Mouse (Mus musculus) lung, embryonic 15.5 days (tissue): ENCODE measurements at regions not wholly inside any gene's neighbourhood (a gene's known extent, or its start where the extent isn't known, plus 50 kb on each side); places are given as distances from the start of the nearest gene placed in this dataset.
"Not testable (repeated sequence)": the region's sequence is repeated elsewhere in the genome, so short reads cannot be mapped to it uniquely, and the experiment has no call there.

Source experiments
- ATAC-seq: fragments of 200-750 bp; cut with Nextera tagmentation; 2 replicates; pipeline ENCODE4 v1.8.0; 2017; ENCODE audit warnings: moderate number of reproducible peaks, borderline replicate concordance; ENCODE audit not compliant: low FRiP score, low TSS enrichment; ENCODE audit errors: extremely low read depth
- H3K27ac ChIP-seq: fragments of 300-500 bp; sonication (generic); 2 replicates; pipeline ENCODE4 v1.5.1; 2015; ENCODE audit warnings: moderate library complexity, mild to moderate bottlenecking, inconsistent platforms
- H3K27me3 ChIP-seq: fragments of 300-500 bp; sonication (generic); 2 replicates; pipeline ENCODE4 v1.6.1; 2015; ENCODE audit warnings: inconsistent platforms
- H3K36me3 ChIP-seq: fragments of 300-500 bp; sonication (generic); 2 replicates; pipeline ENCODE4 v1.6.1; 2015; ENCODE audit warnings: inconsistent platforms
- H3K4me1 ChIP-seq: fragments of 300-500 bp; sonication (generic); 2 replicates; pipeline ENCODE4 v1.6.1; 2015; ENCODE audit warnings: inconsistent platforms
- H3K4me2 ChIP-seq: fragments of 300-500 bp; sonication (generic); 2 replicates; pipeline ENCODE4 v1.6.1; 2015; ENCODE audit warnings: inconsistent platforms, mild to moderate bottlenecking, moderate library complexity
- H3K4me3 ChIP-seq: fragments of 300-500 bp; sonication (generic); 2 replicates; pipeline ENCODE4 v1.5.1; 2015; ENCODE audit warnings: mild to moderate bottlenecking, inconsistent platforms
- H3K9ac ChIP-seq: fragments of 300-500 bp; sonication (generic); 2 replicates; pipeline ENCODE4 v1.6.1; 2015; ENCODE audit warnings: inconsistent platforms
- H3K9me3 ChIP-seq: fragments of 300-500 bp; sonication (generic); 2 replicates; pipeline ENCODE4 v1.6.1; 2016; ENCODE audit warnings: inconsistent platforms
- WGBS: fragments of 180-500 bp; shearing (Covaris S2); methylation state at CpG from one replicate; pipeline ENCODE4 v1.1.7; 2015; 5-methylcytosine and 5-hydroxymethylcytosine counted together

DNA sequence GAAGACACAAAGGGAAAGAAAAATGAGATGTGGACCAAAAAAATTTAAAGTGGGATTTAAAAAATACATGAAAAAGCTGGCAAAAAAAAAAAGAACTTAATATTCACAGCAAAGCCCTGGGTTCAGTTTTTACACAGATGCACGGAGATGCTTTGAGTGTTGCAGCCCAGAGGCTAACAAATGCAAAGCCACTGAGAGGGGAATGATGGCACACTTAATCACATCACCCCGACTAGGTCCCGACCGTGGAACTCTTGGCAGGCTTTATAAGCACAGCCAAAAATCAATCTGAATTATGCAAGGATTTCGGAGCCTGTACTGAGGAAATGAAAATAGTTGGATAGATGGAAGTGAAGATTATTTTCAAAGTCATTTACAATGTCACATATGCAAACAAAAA lies 329.6 kb downstream of the Tdrd3 start:
- H3K9me3 ChIP-seq, result no peaks in the 10 kb centered on the region
- H3K36me3 ChIP-seq, result no peaks in the 10 kb centered on the region
- no peaks in the 10 kb centered on the region for H3K4me1 ChIP-seq
- H3K27me3 ChIP-seq, result no peaks in the 10 kb centered on the region
- WGBS, result 46% methylated on average over 5 of the region's 5 CpGs
- no peak for ATAC-seq
- H3K4me3 ChIP-seq, result no peak overlapping the region
- no peak overlapping the region for H3K4me2 ChIP-seq
- H3K9ac ChIP-seq, result no peak overlapping the region
- no peak overlapping the region for H3K27ac ChIP-seq

DNA sequence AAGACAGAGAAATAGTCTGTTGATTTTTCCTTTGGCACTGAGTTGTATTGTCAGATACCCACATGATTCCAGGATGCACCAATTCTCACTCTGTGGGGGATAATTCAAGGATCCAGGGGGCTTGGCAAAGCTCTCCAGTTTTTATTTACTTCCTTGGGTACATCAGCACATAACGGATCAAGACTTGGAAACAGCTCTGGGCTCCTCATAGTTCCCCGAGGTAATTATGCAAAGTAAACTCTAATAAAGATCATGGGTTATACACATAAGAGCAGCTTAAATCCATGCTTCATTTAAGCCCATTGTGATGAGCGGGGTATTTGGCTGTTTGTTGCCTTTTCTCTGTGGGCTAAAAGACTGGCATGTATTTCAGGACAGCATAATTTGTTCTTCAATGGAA lies 332.6 kb downstream of the Tdrd3 start:
- no peak overlapping the region for H3K4me3 ChIP-seq
- no peak for ATAC-seq
- H3K36me3 ChIP-seq, result no peaks in the 10 kb centered on the region
- H3K27ac ChIP-seq, result no peak overlapping the region
- no peaks in the 10 kb centered on the region for H3K4me1 ChIP-seq
- H3K9ac ChIP-seq, result no peak overlapping the region
- H3K4me2 ChIP-seq, result no peak overlapping the region
- 65% methylated on average over 3 of the region's 3 CpGs for WGBS
- H3K9me3 ChIP-seq, result no peaks in the 10 kb centered on the region
- H3K27me3 ChIP-seq, result no peaks in the 10 kb centered on the region

DNA sequence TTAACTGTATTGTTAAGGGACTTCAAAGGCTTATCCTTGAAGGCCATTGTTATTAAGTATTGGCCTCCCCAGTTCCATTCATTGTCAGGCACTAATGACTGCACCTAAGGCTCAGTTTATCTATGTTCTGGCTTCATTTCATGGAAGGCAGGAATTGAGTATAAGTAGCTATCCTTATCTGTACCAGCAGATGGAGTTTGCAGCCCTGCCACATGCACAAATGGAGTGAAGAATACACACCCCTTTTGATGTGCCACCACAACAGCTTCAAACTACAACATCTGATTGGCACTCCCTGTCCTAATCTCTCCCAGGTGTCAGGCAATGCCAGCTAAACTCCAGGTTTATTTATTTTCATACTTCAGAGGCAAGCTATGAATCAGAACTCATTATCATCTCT lies 333.3 kb downstream of the Tdrd3 start:
- ATAC-seq, result no peak
- no peak overlapping the region for H3K4me2 ChIP-seq
- no peak overlapping the region for H3K9ac ChIP-seq
- no peak overlapping the region for H3K4me3 ChIP-seq
- H3K27me3 ChIP-seq, result no peaks in the 10 kb centered on the region
- no peaks in the 10 kb centered on the region for H3K36me3 ChIP-seq
- H3K4me1 ChIP-seq, result no peaks in the 10 kb centered on the region
- H3K27ac ChIP-seq, result no peak overlapping the region
- no peaks in the 10 kb centered on the region for H3K9me3 ChIP-seq

DNA sequence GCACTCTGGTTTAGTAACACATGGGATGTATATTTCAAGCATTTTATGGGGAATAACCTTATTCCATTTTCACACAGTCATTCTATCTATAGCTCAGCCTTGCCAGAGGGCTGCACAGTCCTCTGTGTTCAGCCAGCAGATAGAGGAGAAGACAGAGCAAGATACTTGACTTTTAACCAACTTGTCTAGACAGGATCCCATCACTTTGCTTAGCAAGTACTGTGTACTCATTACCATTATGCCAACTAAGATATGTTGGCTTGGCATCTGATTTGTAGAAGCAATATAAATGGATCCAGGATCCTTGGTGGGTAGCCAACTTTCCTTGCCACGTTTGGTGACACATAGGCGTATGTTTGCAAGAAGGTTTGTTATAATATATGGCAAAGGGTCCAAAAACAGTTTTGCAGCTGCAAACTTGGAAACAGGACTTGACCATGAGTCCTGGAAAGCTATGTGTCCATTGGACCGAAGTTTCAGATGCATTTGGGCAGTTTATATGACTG lies 334.3 kb downstream of the Tdrd3 start:
- 71% methylated on average over 3 of the region's 3 CpGs for WGBS
- no peaks in the 10 kb centered on the region for H3K9me3 ChIP-seq
- H3K36me3 ChIP-seq, result no peaks in the 10 kb centered on the region

DNA sequence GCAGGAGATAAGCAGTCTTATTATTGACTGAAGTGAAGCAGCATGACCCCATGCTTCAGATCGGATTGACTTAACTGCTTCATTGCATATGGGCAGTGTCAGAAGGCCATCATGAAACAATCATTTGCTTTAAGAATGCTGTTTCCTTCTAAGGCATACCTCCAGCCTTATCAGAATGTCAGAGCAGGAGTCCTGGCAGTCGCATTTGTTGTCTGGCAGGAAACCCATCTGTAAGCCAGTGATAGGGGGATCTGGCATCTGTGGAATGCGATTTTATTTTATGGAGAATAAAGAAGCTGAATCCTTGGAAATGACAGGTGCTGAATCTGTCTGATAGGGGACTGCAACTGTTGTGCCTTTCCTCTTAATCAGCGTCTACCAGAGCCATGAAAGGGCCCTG lies 338.3 kb downstream of the Tdrd3 start:
- no peaks in the 10 kb centered on the region for H3K27me3 ChIP-seq
- no peak overlapping the region for H3K27ac ChIP-seq
- H3K4me1 ChIP-seq, result no peaks in the 10 kb centered on the region
- no peak overlapping the region for H3K4me2 ChIP-seq
- no peaks in the 10 kb centered on the region for H3K9me3 ChIP-seq
- no peak overlapping the region for H3K4me3 ChIP-seq
- ATAC-seq, result no peak
- no peaks in the 10 kb centered on the region for H3K36me3 ChIP-seq
- WGBS, result 43% methylated on average over 4 of the region's 4 CpGs
- no peak overlapping the region for H3K9ac ChIP-seq

More for the DNA sequence above, 334.3 kb downstream of the Tdrd3 start:
- no peaks in the 10 kb centered on the region for H3K4me1 ChIP-seq
- H3K27ac ChIP-seq, result no peak overlapping the region
- no peaks in the 10 kb centered on the region for H3K27me3 ChIP-seq
- ATAC-seq, result no peak
- H3K4me3 ChIP-seq, result no peak overlapping the region
- H3K9ac ChIP-seq, result no peak overlapping the region
- H3K4me2 ChIP-seq, result no peak overlapping the region

DNA sequence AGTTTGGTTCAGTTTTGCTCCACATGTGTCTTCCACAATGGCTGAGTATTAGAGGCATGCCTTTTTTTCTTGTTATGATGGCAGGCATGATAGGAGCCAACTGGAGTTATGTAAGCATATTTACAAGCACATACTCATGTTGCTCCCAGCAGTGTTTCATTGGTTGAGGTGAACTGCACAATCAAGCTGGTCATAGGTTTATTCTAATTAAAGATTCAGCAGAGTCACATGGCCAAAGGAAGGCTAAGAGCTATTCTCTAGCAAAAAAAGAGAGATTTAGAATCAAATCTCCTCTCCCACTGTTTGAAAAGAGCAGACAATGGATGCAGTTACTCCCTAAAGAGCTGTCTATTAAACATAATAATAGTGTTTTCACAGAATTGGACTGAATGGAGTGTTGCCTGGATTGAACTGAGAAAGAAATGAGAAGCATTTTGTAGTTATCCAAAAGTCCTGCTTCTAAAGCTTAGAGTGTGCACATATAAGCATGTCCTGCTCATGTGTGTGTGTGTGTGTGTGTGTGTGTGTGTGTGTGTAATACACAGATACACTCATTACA lies 359.0 kb downstream of the Tdrd3 start:
- H3K36me3 ChIP-seq, result no peaks in the 10 kb centered on the region
- H3K9me3 ChIP-seq, result no peaks in the 10 kb centered on the region
- H3K9ac ChIP-seq, result no peak overlapping the region
- no peaks in the 10 kb centered on the region for H3K4me1 ChIP-seq
- H3K27me3 ChIP-seq, result no peaks in the 10 kb centered on the region
- no peak overlapping the region for H3K4me3 ChIP-seq
- H3K4me2 ChIP-seq, result no peak overlapping the region
- H3K27ac ChIP-seq, result no peak overlapping the region
- no peak for ATAC-seq

DNA sequence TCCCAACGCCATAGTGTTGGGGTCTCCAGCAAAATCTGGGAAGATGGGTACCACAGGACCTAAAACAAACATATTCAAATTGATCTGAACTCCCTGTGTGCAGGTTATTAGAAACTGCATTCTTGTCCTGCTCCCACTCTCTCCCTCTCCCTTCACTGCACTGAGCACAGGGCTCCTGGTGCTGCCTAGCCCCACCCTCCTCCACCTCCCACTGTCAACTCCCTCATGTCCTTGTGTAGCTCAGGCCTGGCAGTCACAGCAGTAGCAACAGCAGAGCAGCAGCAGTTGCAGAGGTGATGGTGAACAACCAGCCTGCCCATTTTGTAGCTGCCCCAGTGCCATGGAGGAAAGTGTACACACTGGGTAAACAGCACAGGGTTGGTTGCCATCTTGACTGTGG lies 383.4 kb downstream of the Tdrd3 start:
- Histone ChIP-seq H3K4me1 (no peaks in the 10 kb centered on the region), H3K9me3 (no peaks in the 10 kb centered on the region), H3K27me3 (no peaks in the 10 kb centered on the region), H3K27ac (no peak overlapping the region), H3K4me3 (no peak overlapping the region), H3K9ac (no peak overlapping the region), H3K4me2 (no peak overlapping the region), H3K36me3 (no peaks in the 10 kb centered on the region)
- 81% methylated on average over 1 of the region's 1 CpGs for WGBS
- ATAC-seq, result no peak

DNA sequence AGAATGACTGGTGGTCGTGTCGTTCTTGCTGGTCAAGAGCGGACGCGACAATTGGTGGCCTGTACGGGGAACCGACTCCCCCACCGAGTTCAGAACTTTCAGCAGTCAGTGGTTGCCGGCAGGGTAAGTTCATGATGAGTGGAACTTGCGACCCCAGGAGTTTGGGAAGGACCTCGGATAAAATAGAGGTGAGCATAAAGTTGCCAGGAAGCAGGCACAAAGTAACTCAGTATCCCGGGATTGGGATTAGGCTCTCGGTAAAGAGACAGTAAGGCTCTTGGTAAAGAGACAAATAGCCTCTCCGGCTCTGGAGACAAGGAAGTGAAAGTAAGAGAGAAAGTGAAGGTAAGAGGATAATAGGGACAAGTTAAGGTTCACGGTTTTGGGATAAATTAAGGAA lies 393.2 kb downstream of the Tdrd3 start:
- not testable (repeated sequence) for ATAC-seq

DNA sequence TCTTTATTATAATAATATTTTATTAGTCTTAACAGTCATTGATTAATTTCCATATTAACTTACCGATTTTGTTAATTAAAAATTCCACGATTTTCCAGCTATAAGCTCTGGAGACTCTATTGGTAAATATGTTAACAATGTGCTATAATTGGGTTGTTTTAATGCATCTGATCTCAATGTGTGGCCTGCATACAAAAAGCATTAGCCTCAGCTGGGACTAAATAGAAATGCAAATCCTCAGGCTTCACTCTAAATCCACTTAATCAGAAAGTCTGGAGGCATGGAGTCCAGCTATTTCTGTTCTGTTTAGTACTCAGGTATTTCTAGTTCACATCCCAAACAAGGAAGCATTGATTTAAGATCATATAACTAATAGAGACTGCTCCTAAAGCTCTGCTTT lies 427.7 kb downstream of the Tdrd3 start:
- Histone ChIP-seq H3K9me3 (no peaks in the 10 kb centered on the region), H3K27ac (no peak overlapping the region), H3K4me2 (no peak overlapping the region), H3K36me3 (no peaks in the 10 kb centered on the region), H3K4me3 (no peak overlapping the region), H3K27me3 (no peaks in the 10 kb centered on the region), H3K4me1 (no peaks in the 10 kb centered on the region), H3K9ac (no peak overlapping the region)
- 80% methylated on average over 2 of the region's 2 CpGs for WGBS
- ATAC-seq, result no peak

More for the DNA sequence above, 393.2 kb downstream of the Tdrd3 start:
- not testable (repeated sequence) for H3K9ac ChIP-seq, H3K27me3 ChIP-seq, H3K4me2 ChIP-seq, H3K4me1 ChIP-seq, H3K36me3 ChIP-seq, H3K9me3 ChIP-seq, H3K4me3 ChIP-seq, H3K27ac ChIP-seq
- WGBS, result 90% methylated on average over 15 of the region's 15 CpGs

DNA sequence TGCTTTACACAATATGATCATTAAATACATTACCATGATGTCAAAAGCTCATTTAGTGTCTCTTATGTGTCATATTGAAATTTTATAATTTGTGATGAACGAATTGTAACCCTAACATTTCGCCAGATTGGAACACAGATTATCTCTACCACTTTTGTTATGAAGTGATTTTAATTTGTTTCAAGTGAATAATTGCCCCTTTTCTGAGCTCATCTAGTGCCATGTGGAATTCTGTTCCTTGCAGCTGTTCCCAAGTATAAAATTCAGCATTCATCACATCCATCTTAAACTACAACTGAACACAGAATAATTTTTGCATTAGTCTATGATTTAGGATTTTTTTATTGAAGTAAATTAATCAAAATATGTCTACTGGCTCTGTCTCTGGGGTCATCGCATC lies 445.0 kb downstream of the Tdrd3 start:
- H3K9ac ChIP-seq, result no peak overlapping the region

DNA sequence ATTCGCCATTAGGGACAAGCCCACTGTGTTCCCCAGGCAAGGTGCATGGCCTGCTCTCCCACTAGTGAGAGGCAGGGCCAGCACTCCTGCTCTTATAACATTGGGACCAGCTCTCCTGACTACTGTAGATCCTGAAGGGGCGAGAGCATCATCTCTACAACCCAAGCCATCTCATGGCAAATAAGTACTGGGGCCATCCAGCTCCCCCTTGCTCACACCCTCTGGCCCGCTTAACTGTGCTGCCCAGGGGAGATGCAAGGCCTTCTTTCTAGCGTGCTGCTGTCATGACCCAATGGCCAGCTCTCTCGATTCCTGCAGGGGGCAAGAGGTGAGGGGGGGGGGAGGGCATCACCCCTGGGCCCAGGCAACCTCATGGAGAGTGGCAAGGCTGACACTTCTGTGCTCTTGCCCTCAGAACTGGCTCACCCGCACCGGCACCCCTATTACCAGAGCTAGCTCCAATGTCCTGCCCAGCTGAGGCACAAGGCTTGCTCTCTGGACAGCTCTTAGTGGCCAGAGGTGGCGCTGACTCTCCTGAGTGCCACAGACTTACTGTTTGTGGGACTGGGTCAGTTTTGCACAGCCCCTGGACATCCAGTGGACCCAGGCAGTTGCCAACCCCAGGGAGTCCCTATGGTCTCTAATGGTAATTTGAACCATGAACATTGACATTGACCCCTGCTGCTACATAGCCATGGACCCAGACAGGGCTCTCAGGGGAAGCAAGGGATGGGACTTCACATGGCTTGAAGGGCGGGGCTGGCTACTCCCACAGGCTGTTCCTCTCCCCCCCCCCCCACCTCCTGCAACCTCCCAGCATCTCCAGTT lies 448.2 kb downstream of the Tdrd3 start:
- H3K4me1 ChIP-seq, result no peaks in the 10 kb centered on the region
- ATAC-seq, result peak; percentile 27; the same call in 1 of the 2 replicates
- no peak overlapping the region for H3K4me3 ChIP-seq
- H3K36me3 ChIP-seq, result no peaks in the 10 kb centered on the region
- H3K27me3 ChIP-seq, result no peaks in the 10 kb centered on the region
- WGBS, result 79% methylated on average over 9 of the region's 9 CpGs
- no peaks in the 10 kb centered on the region for H3K9me3 ChIP-seq
- H3K27ac ChIP-seq, result no peak overlapping the region
- H3K4me2 ChIP-seq, result no peak overlapping the region
- no peak overlapping the region for H3K9ac ChIP-seq

More for the DNA sequence above, 445.0 kb downstream of the Tdrd3 start:
- H3K36me3 ChIP-seq, result no peaks in the 10 kb centered on the region
- no peak overlapping the region for H3K4me2 ChIP-seq
- H3K27ac ChIP-seq, result no peak overlapping the region
- H3K4me1 ChIP-seq, result no peaks in the 10 kb centered on the region
- H3K27me3 ChIP-seq, result no peaks in the 10 kb centered on the region
- 77% methylated on average over 3 of the region's 3 CpGs for WGBS
- no peak for ATAC-seq
- H3K4me3 ChIP-seq, result no peak overlapping the region
- no peaks in the 10 kb centered on the region for H3K9me3 ChIP-seq

DNA sequence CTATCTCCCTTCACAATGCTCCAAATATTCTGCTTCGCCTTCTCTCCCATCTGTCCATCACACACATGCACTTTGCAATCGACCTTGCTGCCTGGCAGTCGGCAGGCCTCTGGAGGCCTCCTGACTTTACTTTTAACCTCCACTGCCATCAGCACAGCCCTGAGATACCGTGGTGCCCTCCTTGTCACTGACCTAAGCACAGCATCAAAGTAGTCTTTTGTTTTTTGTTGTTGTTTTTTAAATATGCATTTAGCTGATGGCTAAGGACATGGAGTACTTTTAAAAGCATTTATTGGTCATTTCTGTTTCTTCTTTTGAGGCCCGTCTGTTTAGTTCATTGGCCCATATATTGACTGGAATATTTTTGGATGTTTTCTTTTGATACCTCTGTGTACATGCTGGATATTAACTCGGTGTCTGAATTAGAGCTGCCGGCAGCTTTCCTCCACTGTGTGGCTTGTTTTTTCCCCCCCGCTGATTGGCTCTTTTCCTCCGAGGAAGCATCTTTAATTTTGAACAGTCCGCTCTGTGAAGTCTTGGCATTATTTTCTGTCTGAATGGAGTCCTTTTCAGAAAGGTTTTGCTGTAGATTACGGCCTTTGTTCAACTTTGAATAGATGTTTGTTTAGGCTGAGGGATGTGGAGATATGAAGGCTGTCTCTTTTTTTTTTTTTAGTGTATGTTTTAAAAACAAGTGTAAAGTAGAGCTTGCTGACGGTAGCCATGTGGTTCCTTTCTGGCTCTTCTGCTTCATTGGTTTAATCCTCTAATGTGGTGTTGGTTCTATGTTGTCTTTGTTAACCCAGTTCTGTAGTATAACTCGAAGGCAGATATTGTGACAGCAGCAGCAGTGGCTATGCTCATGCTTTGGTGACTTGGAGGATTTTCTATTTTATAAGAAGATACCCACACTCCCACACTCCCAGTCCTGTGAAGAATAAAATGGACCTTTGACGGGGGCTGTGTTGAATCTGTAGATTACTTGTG lies 449.1 kb downstream of the Tdrd3 start:
- ATAC-seq, result no peak
- no peak overlapping the region for H3K27ac ChIP-seq
- no peak overlapping the region for H3K9ac ChIP-seq
- no peak overlapping the region for H3K4me3 ChIP-seq
- no peak overlapping the region for H3K4me2 ChIP-seq
- H3K27me3 ChIP-seq, result no peaks in the 10 kb centered on the region
- no peaks in the 10 kb centered on the region for H3K9me3 ChIP-seq
- no peaks in the 10 kb centered on the region for H3K36me3 ChIP-seq
- 70% methylated on average over 14 of the region's 14 CpGs for WGBS
- H3K4me1 ChIP-seq, result no peaks in the 10 kb centered on the region
